Mouse (Mus musculus): ENCODE data around the gene Gsta4.
"Not testable (repeated sequence)": the region's sequence is repeated elsewhere in the genome, so short reads cannot be mapped to it uniquely, and the experiment has no call there.

Gsta4 gene

GRCm38 (mm10) chr9:78182474-78182873, at the start of gene Gsta4:
Gene Gsta4, plus strand, starts transcription at chr9:78182774.
- not testable (repeated sequence) for DNase-seq

- DNase-seq: no peak
Observed at GRCm38 (mm10) chr9:78135658-78136057, 46.9 kb upstream of the Gsta4 start.

GRCm38 (mm10) chr9:78138044-78138676, 44.4 kb upstream of the Gsta4 start:
- peak; percentile 19 for DNase-seq

- peak; percentile 68 for DNase-seq
Observed at GRCm38 (mm10) chr9:78139463-78139862, 43.1 kb upstream of the Gsta4 start.

GRCm38 (mm10) chr9:78146099-78146498, 36.5 kb upstream of the Gsta4 start:
- DNase-seq: no peak

- no peak for DNase-seq
Observed at GRCm38 (mm10) chr9:78146627-78147026, 35.9 kb upstream of the Gsta4 start.

- DNase-seq: no peak
Observed at GRCm38 (mm10) chr9:78148149-78148548, 34.4 kb upstream of the Gsta4 start.

- not testable (repeated sequence) for DNase-seq
Observed at GRCm38 (mm10) chr9:78149770-78150169, 32.8 kb upstream of the Gsta4 start.

- no peak for DNase-seq
Observed at GRCm38 (mm10) chr9:78154211-78154977, 28.2 kb upstream of the Gsta4 start.

- DNase-seq: no peak
Observed at GRCm38 (mm10) chr9:78157221-78157620, 25.4 kb upstream of the Gsta4 start.

GRCm38 (mm10) chr9:78163291-78163690, 19.3 kb upstream of the Gsta4 start:
- no peak for DNase-seq

- DNase-seq: no peak
Observed at GRCm38 (mm10) chr9:78164741-78165140, 17.8 kb upstream of the Gsta4 start.

GRCm38 (mm10) chr9:78165454-78165853, 17.1 kb upstream of the Gsta4 start:
- DNase-seq: no peak

- DNase-seq: no peak
Observed at GRCm38 (mm10) chr9:78166694-78167452, 15.7 kb upstream of the Gsta4 start.

- DNase-seq: no peak
Observed at GRCm38 (mm10) chr9:78167453-78167969, 15.1 kb upstream of the Gsta4 start.

GRCm38 (mm10) chr9:78168864-78169263, 13.7 kb upstream of the Gsta4 start:
- no peak for DNase-seq

GRCm38 (mm10) chr9:78174016-78174415, 8.6 kb upstream of the Gsta4 start:
- DNase-seq: no peak

GRCm38 (mm10) chr9:78174925-78175276, 7.7 kb upstream of the Gsta4 start:
- not testable (repeated sequence) for DNase-seq

- peak; percentile 98 for DNase-seq
Observed at GRCm38 (mm10) chr9:78175277-78176200, 7.0 kb upstream of the Gsta4 start.

- peak; percentile 84 for DNase-seq
Observed at GRCm38 (mm10) chr9:78176201-78176727, 6.3 kb upstream of the Gsta4 start.

GRCm38 (mm10) chr9:78176831-78177230, 5.7 kb upstream of the Gsta4 start:
- peak; percentile 70 for DNase-seq

- DNase-seq: no peak
Observed at GRCm38 (mm10) chr9:78178197-78178596, 4.4 kb upstream of the Gsta4 start.

Data from lung, postnatal 36 days (tissue).